Mouse (Mus musculus) midbrain, embryonic 10.5 days (tissue): ENCODE results near the gene Ppm1h. TPM values are rescaled to one million over a fixed set of nuclear protein-coding genes. Genes with fewer than 3 reads are reported as not detected.
A peak's percentile ranks its signal among the peaks of the same experiment; 100 is the strongest.
"Not testable (repeated sequence)": the region's sequence is repeated elsewhere in the genome, so short reads cannot be mapped to it uniquely, and the experiment has no call there.

Experiments used
- DNase-seq: peaks from one replicate; pipeline ENCODE4 v3.0.0-alpha.2; 2017; ENCODE audit warnings: low spot score
- H3K27ac ChIP-seq: fragments of 300-500 bp; sonication (generic); replicated peaks from 2 replicates; pipeline ENCODE4 v1.5.1; 2016; ENCODE audit warnings: mild to moderate bottlenecking
- H3K27me3 ChIP-seq: fragments of 300-500 bp; sonication (generic); 2 replicates; pipeline ENCODE4 v1.6.1; 2016; ENCODE audit warnings: low read depth, mild to moderate bottlenecking; ENCODE audit not compliant: poor library complexity, severe bottlenecking
- H3K36me3 ChIP-seq: fragments of 300-500 bp; sonication (generic); 2 replicates; pipeline ENCODE4 v1.6.1; 2016; ENCODE audit warnings: mild to moderate bottlenecking, moderate library complexity
- H3K4me1 ChIP-seq: fragments of 300-500 bp; sonication (generic); 2 replicates; pipeline ENCODE4 v1.6.1; 2016
- H3K4me3 ChIP-seq: fragments of 300-500 bp; sonication (generic); 2 replicates; pipeline ENCODE4 v1.5.1; 2016; ENCODE audit warnings: mild to moderate bottlenecking, moderate library complexity
- H3K9me3 ChIP-seq: fragments of 300-500 bp; sonication (generic); replicated peaks from 2 replicates; pipeline ENCODE4 v1.6.1; 2016; ENCODE audit warnings: mild to moderate bottlenecking
- WGBS: fragments of 180-500 bp; shearing (Covaris S2); methylation state at CpG from one replicate; pipeline ENCODE4 v1.1.7; 2016; 5-methylcytosine and 5-hydroxymethylcytosine counted together
- polyA plus RNA-seq: library from polyadenylated mRNA; unstranded; fragments of >200 nt; fragmentation: Nextera tagmentation; extraction: Ambion mirVana; gene quantifications from 2 replicates; pipeline ENCODE4 v1.2.1, GENCODE M21; 2016

Gene Ppm1h
- polyA plus RNA-seq, 1 experiment from 2014 or later, result 3.3 TPM

DNA sequence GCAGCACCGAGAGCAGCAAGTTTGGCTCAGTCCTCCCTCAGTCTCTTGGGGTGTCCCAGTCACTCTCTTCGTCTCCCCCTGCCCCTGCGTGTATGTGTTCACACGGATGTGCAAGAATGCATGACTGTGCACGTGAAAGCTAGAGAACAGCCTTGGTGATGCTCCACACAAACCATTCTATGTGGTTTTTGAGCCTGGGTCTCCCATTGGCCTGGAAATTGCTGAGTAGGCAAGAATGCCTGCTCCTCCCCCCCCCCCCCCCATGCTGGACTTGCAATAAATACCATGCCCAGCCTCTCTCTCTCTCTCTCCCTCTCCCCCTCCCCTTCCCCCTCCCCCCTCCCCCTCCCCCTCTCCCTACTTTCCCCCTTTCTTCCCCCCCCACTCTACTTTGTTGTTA lies 280.1 kb downstream of the Ppm1h start:
- Histone ChIP-seq H3K27ac (no peak overlapping the region), H3K9me3 (no peaks in the 10 kb centered on the region), H3K4me1 (peaks cover 15% of the 10 kb centered on the region), H3K27me3 (peaks cover 24% of the 10 kb centered on the region), H3K36me3 (no peaks in the 10 kb centered on the region), H3K4me3 (no peak overlapping the region)
- DNase-seq, result no peak
- 91% methylated on average over 5 of the region's 5 CpGs for WGBS

DNA sequence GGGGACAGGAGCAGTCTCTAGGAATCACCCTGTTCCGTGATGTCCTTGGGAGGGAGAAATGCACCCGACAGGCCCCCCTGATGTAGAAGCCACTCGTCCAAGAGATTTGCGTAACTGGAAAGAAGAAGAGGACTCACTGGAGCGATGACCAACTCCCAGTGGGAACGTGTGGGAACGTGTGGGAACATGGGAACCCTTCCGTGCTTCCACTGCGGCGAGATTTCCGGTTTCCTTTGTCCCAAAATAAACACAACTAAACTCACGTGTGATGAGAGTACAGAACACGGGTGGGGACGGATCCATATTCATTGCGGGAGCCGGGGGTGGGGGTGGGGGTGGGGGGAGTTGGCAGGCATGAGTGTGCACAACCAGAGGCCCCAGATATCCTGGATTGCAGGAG lies 281.7 kb downstream of the Ppm1h start:
- 88% methylated on average over 16 of the region's 16 CpGs for WGBS

DNA sequence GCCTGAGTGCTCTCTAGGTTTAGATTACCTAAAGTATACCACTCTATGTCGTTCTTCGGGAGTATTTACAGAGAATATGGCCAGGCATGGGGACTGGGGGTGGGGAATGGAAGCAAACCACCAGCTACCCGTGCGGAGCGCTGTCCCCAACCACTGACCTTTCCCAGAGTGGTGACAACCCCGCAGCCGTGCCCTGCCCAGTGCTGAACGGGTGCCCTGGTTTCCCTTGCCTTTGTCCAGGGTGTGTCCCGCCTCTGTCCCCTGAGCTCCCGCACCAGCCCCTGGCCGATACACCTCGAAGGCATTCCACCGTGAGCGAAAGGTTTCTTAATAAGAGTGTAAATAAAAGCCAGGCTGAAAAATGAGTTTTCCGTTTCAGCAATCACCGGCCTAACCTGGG lies 282.2 kb downstream of the Ppm1h start:
- 77% methylated on average over 16 of the region's 16 CpGs for WGBS
- Histone ChIP-seq H3K4me3 (no peak overlapping the region), H3K27me3 (peaks cover 32% of the 10 kb centered on the region), H3K27ac (no peak overlapping the region), H3K36me3 (no peaks in the 10 kb centered on the region), H3K9me3 (no peaks in the 10 kb centered on the region), H3K4me1 (peaks cover 25% of the 10 kb centered on the region)
- no peak for DNase-seq

More for the DNA sequence above, 281.7 kb downstream of the Ppm1h start:
- Histone ChIP-seq H3K4me1 (peaks cover 25% of the 10 kb centered on the region), H3K27ac (no peak overlapping the region), H3K9me3 (no peaks in the 10 kb centered on the region), H3K27me3 (peaks cover 32% of the 10 kb centered on the region), H3K4me3 (no peak overlapping the region), H3K36me3 (no peaks in the 10 kb centered on the region)
- no peak for DNase-seq

DNA sequence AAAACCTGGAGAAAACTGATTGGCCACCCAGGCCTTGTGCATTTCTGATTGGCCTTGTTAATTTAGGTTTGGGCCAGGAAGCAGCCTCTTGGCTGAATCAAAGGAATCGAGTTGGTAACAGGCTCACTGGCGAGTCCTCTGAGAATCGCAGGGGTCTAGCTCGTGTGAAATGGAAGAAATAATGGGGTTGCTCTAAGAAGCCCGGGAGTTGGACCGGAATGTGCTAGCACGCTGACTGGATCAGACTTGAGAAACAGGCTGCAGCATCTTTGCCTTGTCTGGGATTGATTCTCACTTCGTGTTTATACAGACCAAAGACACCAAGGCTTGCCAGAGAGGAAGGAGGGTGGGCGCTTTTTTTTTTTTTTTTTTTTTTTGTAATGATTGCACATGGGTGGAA lies 282.9 kb downstream of the Ppm1h start:
- no peak overlapping the region for H3K27ac ChIP-seq
- no peak for DNase-seq
- H3K4me1 ChIP-seq, result peaks cover 25% of the 10 kb centered on the region
- no peaks in the 10 kb centered on the region for H3K9me3 ChIP-seq
- H3K4me3 ChIP-seq, result no peak overlapping the region
- no peaks in the 10 kb centered on the region for H3K36me3 ChIP-seq
- WGBS, result 74% methylated on average over 9 of the region's 9 CpGs
- H3K27me3 ChIP-seq, result peaks cover 32% of the 10 kb centered on the region

DNA sequence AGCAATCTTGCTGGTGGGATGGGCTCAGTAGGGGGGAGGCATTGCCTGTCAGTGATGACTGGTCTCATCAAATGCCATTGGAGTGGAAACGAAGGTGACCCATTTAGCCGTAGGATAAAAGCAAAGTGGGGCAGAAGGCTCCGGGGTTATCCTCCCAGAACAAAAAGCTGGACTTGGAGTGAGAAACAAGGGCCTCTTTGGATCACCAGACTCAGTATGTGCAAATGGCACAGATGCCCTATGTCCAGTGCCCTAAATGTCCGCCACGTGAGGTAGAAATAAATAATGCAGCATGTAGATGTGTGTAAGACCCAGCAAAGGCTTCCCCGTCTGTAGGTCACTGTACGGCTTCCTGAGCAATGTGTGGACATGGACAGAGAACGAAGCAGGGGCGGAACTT lies 284.1 kb downstream of the Ppm1h start:
- peaks cover 32% of the 10 kb centered on the region for H3K27me3 ChIP-seq
- DNase-seq, result no peak
- H3K4me3 ChIP-seq, result 0 out of 2 replicates have a peak overlapping the region, but pooled peaks have one; percentile 52
- no peaks in the 10 kb centered on the region for H3K36me3 ChIP-seq
- peak overlapping the region; percentile 73; the same call in 1 of the 2 replicates for H3K27ac ChIP-seq
- peaks cover 25% of the 10 kb centered on the region for H3K4me1 ChIP-seq
- H3K9me3 ChIP-seq, result no peaks in the 10 kb centered on the region
- WGBS, result 64% methylated on average over 9 of the region's 9 CpGs

DNA sequence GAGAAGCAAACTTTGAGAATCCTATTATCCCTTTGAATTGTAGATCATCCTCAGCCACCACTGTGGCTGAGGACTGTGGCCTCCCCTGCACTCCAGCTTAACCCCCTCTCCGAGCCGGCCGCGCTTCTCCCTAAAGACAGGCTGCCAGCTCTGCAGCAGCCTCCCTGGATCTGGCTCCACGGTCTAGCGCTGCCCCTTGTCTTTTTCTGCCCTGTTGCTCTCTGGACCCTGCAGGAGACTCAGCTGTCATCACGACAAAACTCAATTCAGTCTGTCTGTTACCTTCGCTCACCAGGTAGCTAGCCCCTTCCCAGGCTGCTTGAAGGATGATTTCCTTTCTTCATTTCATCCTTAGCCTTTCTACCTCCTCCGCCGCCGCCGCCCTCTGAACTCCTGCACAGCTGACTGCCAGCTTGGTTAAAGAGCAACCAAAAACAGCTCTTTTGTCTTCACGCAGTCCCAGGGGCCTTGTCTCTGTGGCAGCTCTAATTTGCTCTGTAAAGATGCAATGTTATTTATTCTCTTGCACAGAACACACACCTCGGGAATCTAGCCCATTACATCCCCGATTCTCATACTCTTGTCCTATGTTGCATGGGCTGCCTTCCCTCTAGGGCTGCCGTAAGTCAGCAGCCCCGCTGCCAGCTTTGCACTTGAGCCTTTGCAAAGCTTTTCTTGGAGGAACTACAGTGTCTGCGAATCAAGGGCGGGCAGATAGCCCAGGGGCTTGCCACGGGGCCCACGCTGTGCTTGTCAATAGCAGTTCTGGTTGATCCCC lies 285.1 kb downstream of the Ppm1h start:
- Histone ChIP-seq H3K4me1 (peaks cover 25% of the 10 kb centered on the region), H3K9me3 (no peaks in the 10 kb centered on the region), H3K36me3 (no peaks in the 10 kb centered on the region), H3K27ac (peak overlapping the region; percentile 73), H3K4me3 (peak overlapping the region; percentile 52), H3K27me3 (peaks cover 32% of the 10 kb centered on the region)
- 3% methylated on average over 21 of the region's 21 CpGs for WGBS
- peak; percentile 53 for DNase-seq

DNA sequence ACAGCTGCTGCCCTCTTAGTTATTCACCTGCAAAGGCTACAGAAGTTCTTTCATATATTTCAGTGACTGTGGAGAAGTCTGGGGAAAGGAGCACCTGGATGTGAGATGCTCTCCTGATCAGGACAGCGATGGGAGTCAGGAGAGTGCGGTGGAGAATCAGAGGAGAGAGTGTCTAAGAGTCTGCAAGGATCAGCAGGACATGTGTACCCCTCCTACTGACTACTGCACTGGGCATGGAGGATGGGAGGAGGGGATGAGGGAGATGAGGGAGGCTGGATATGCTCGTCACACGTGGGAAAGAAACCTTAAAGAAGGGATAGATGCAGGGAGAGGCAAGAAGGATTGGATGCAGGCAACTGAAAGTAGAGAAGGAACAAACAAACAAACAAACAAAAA lies 285.7 kb downstream of the Ppm1h start:
- Histone ChIP-seq H3K27me3 (peaks cover 32% of the 10 kb centered on the region), H3K4me1 (peaks cover 25% of the 10 kb centered on the region), H3K4me3 (peak overlapping the region; percentile 52), H3K9me3 (no peaks in the 10 kb centered on the region), H3K36me3 (no peaks in the 10 kb centered on the region), H3K27ac (peak overlapping the region; percentile 73)
- 18% methylated on average over 4 of the region's 4 CpGs for WGBS
- no peak for DNase-seq

DNA sequence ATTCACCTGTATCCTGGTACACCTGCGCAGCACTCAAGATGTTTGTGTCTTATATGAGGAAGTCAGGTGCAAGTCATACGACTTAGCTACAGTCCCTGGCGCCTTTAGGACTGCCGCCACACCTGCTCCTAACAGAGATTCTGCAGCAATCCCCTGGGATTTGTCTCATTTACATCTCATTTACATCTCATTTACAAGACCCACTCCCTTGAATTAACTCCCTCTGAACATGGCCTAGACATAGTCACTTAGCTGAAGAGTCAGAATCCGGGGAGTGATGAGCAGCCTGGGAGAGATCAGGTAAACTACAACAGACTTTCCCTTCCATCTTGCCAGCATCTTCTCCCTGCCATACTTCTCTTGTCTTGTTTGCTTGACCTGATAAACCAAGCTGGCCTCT lies 287.1 kb downstream of the Ppm1h start:
- H3K4me3 ChIP-seq, H3K9me3 ChIP-seq, DNase-seq, H3K27ac ChIP-seq, H3K36me3 ChIP-seq: not testable (repeated sequence)
- peaks cover 29% of the 10 kb centered on the region for H3K27me3 ChIP-seq
- 88% methylated on average over 5 of the region's 5 CpGs for WGBS
- H3K4me1 ChIP-seq, result peaks cover 25% of the 10 kb centered on the region

DNA sequence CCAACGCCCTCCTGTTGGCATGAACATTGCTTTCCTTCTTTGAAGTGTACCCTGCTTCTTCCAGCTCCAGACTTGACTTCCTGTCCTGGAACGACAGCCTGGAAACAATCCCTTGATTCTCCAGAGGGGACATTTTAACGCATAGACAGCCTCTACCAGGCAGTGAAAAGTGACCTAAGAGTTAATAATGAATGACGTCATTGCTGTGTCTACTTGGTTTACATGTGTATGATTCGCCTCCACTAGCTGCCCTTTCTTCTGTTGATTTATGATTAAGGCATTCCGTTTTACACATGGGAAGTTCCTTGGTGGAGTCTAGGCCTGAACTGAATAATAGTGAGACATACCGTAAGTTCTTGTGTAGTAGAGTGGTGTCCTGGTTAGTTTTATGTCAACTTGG lies 287.9 kb downstream of the Ppm1h start:
- H3K36me3 ChIP-seq, result no peaks in the 10 kb centered on the region
- WGBS, result 85% methylated on average over 7 of the region's 7 CpGs
- H3K4me1 ChIP-seq, result peaks cover 25% of the 10 kb centered on the region
- H3K27ac ChIP-seq, result no peak overlapping the region
- DNase-seq, result no peak
- H3K4me3 ChIP-seq, result no peak overlapping the region
- H3K27me3 ChIP-seq, result peaks cover 22% of the 10 kb centered on the region
- no peaks in the 10 kb centered on the region for H3K9me3 ChIP-seq

DNA sequence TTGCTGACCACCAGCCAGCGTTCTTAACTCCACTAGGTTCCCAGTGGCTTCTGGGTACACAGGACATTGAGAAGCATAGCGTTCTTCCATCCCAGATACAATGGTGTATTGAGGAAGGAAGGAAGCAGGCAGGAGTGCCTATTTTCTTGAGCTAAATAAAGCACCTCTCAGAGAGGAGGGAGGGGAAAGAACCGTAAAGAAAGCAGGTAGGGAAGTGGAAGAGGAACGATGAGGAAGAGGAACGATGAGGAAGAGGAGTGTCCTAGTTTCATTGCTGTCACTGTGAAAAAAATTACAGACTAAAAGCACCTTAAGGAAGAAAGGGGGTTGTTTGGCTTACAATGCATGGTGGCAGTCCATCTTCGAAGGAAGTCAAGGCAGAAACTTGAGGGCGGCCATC lies 291.6 kb downstream of the Ppm1h start:
- no peak for DNase-seq
- H3K36me3 ChIP-seq, result no peaks in the 10 kb centered on the region
- no peaks in the 10 kb centered on the region for H3K27me3 ChIP-seq
- no peaks in the 10 kb centered on the region for H3K9me3 ChIP-seq
- no peak overlapping the region for H3K4me3 ChIP-seq
- H3K4me1 ChIP-seq, result no peaks in the 10 kb centered on the region
- WGBS, result 90% methylated on average over 7 of the region's 7 CpGs
- H3K27ac ChIP-seq, result no peak overlapping the region

DNA sequence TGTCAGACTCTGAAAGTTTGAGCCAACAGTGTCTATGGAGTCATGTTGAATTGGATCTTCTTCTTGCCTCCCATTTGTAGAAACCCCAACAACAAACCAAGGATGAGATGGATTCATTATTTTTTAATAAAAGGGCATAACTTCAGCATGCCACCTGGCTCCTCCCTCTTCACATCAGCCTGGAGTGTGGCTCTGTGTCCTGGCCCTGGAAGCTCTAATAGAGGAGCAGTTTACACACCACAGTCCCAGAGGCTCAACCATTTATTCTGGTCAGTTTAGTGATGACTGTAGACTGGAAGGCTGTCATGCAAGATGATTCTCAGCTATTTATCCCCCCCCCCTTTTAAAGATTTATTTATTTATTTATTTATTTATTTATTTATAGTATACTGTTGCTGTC lies 294.7 kb downstream of the Ppm1h start:
- H3K27ac ChIP-seq, result no peak overlapping the region
- no peaks in the 10 kb centered on the region for H3K9me3 ChIP-seq
- H3K4me1 ChIP-seq, result peaks cover 5% of the 10 kb centered on the region; the same call in 1 of the 2 replicates
- no peaks in the 10 kb centered on the region for H3K27me3 ChIP-seq
- H3K36me3 ChIP-seq, result no peaks in the 10 kb centered on the region
- DNase-seq, result no peak
- H3K4me3 ChIP-seq, result no peak overlapping the region

DNA sequence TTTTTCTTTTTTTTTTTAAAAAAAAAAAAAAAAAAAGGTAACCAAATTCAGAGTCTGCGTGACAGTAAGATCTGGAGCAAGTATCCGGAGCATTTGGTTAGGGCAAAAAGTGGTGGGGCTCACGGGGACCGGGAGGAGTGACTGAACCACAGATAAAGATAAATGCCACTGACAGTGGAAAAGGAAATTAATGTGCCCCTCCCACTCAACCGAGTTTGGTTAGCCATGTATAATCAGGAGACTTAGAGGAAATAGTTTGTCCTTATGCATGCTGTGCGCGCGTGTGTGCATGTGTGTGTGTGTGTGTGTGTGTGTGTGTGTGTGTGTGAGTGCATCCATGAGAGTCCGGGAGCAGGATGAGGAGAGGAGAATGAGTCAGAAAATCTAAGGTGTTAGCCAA lies 297.5 kb downstream of the Ppm1h start:
- peaks cover 5% of the 10 kb centered on the region; the same call in 1 of the 2 replicates for H3K4me1 ChIP-seq
- no peak for DNase-seq
- no peak overlapping the region for H3K27ac ChIP-seq
- H3K4me3 ChIP-seq, result no peak overlapping the region
- no peaks in the 10 kb centered on the region; the same call in 1 of the 2 replicates for H3K9me3 ChIP-seq
- H3K36me3 ChIP-seq, result peaks cover 23% of the 10 kb centered on the region
- 91% methylated on average over 9 of the region's 9 CpGs for WGBS
- H3K27me3 ChIP-seq, result no peaks in the 10 kb centered on the region

DNA sequence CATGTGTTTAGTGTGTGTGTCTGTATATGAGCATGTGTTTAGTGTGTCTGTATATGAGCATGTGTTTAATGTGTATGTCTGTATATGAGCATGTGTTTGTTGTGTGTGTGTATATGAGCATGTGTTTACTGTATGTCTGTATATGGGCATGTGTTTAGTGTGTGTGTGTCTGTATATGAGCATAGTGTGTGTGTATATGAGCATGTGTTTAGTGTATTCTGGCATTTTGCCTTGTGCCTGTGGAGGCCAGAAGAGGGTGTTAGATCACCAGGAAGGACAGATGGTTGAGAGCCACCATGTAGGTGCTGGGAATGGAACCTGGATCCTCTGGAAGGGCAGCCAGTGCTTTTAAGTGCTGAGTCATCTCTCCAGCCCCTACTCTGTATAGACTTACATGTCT lies 300.8 kb downstream of the Ppm1h start:
- H3K4me1 ChIP-seq, result peaks cover 21% of the 10 kb centered on the region
- H3K9me3 ChIP-seq, result no peaks in the 10 kb centered on the region; the same call in 1 of the 2 replicates

More for the DNA sequence above, 300.8 kb downstream of the Ppm1h start:
- H3K27me3 ChIP-seq, result no peaks in the 10 kb centered on the region
- H3K36me3 ChIP-seq, result peaks cover 47% of the 10 kb centered on the region
- DNase-seq, result no peak
- no peak overlapping the region for H3K4me3 ChIP-seq
- no peak overlapping the region for H3K27ac ChIP-seq
